Mouse (Mus musculus) myocyte (in vitro differentiated cells): ENCODE results near the gene Gm8764.
"Not testable (repeated sequence)": the region's sequence is repeated elsewhere in the genome, so short reads cannot be mapped to it uniquely, and the experiment has no call there.

Source experiments
- POLR2A ChIP-seq: IDR thresholded peaks from one replicate; pipeline ENCODE4 v1.6.1; 2011; ENCODE audit warnings: low read depth, mild to moderate bottlenecking, control low read depth, moderate library complexity; ENCODE audit not compliant: insufficient read length
- POLR2AphosphoS2 ChIP-seq: IDR thresholded peaks from one replicate; pipeline ENCODE4 v1.6.1; 2011; ENCODE audit warnings: low read depth, control low read depth; ENCODE audit not compliant: insufficient read length

- TF ChIP-seq POLR2A, POLR2AphosphoS2: not testable (repeated sequence)
Observed at GRCm38 (mm10) chr10:104185233-104185632, 25.4 kb downstream of the Gm8764 start, which contains the start of gene Gm20765.
